In genomic region chr5:98613511-98613910, GRCm38 (mm10) we compare ENCODE assay signal across 22 mouse cellular contexts.
DNase-seq lines count a peak whose midpoint lies in the region; ATAC-seq and TF ChIP-seq lines count a peak whose summit lies in the region.
"Had no signal": no experiment of that assay in that cellular context is flagged by ENCODE, and none has a peak within 500 bp of the region (broad histone marks: within the 10 kb centered on the region; RNA-seq: fewer than 3 reads in every experiment).

No protein-coding gene starts in this region.

- no peak overlapping the region for H3K4me2 ChIP-seq in midbrain, embryonic 11.5 days
- H3K4me2 ChIP-seq: forebrain, embryonic 13.5 days; heart, embryonic 11.5 days; hindbrain, embryonic 12.5 days; hindbrain, embryonic 15.5 days had no signal

- H3K27ac ChIP-seq in left cerebral cortex, adult 2 months, result no peak overlapping the region
- no peak overlapping the region for H3K27ac ChIP-seq in midbrain, embryonic 11.5 days (ENCODE audit: low read depth, low read length)
- H3K27ac ChIP-seq: forebrain, embryonic 10.5 days; forebrain, embryonic 13.5 days; gastrocnemius, adult 2 months; hindbrain, embryonic 12.5 days; hindbrain, embryonic 15.5 days had no signal

- H3K9ac ChIP-seq in midbrain, embryonic 11.5 days (ENCODE audit: low read length), result no peak overlapping the region
- H3K9ac ChIP-seq: forebrain, embryonic 13.5 days; hindbrain, embryonic 12.5 days; hindbrain, embryonic 15.5 days had no signal

- H3K27me3 ChIP-seq in midbrain, embryonic 11.5 days (ENCODE audit: control insufficient read depth, insufficient read depth, low read length), result no peaks in the 10 kb centered on the region
- H3K27me3 ChIP-seq: forebrain, embryonic 13.5 days; hindbrain, embryonic 12.5 days; hindbrain, embryonic 15.5 days had no signal

- intact Hi-C loops in left cerebral cortex, postnatal 25 days (cut with DNase I), result no loop called here
- intact Hi-C loops in left cerebral cortex, adult 2 months (cut with DNase I), result no loop called here

- no peaks in the 10 kb centered on the region for H3K4me1 ChIP-seq in midbrain, embryonic 11.5 days (ENCODE audit: control insufficient read depth, insufficient read depth, low read length)
- H3K4me1 ChIP-seq: forebrain, embryonic 10.5 days; forebrain, embryonic 13.5 days; hindbrain, embryonic 12.5 days; hindbrain, embryonic 15.5 days had no signal

- WGBS in midbrain, embryonic 11.5 days, result 96% methylated on average over 5 of the region's 5 CpGs

- peak; percentile 4 for DNase-seq in layer of hippocampus, adult 9-10 months (ENCODE audit: low spot score)
- DNase-seq in layer of hippocampus, adult 11-12 months (ENCODE audit: low spot score), result no peak
- peak; percentile 10 to 73 for DNase-seq in left cerebral cortex, postnatal 25 days (ENCODE audit: low spot score in 2 of 2)
- DNase-seq in left cerebral cortex, adult 2 months (ENCODE audit: extremely low spot score in 1 of 2, low spot score in 2 of 2), result no peak
- peak; percentile 47 for DNase-seq in telencephalon, adult 2 months (ENCODE audit: low read depth, low spot score)
- no peak for DNase-seq in midbrain, embryonic 11.5 days (ENCODE audit: low spot score, missing footprints)
- DNase-seq: adrenal gland, adult 8-10 months; adrenal gland, postnatal 25 days; cerebellum, adult 18-20 months; cerebellum, adult 9-10 months; cerebellum, postnatal 14 days; gastrocnemius, adult 2 months; gastrocnemius, postnatal 14 days; heart, adult 11 months had no signal

- no peak for TF ChIP-seq CTCF in left cerebral cortex, adult 2 months (IDR thresholded peaks at IDR 0.05)

- H3K4me3 ChIP-seq in left cerebral cortex, adult 2 months, result no peak overlapping the region
- no peak overlapping the region for H3K4me3 ChIP-seq in midbrain, embryonic 11.5 days (ENCODE audit: low read depth, low read length)
- H3K4me3 ChIP-seq: forebrain, embryonic 10.5 days; forebrain, embryonic 13.5 days; gastrocnemius, adult 2 months; hindbrain, embryonic 12.5 days; hindbrain, embryonic 15.5 days had no signal

- ATAC-seq in midbrain, embryonic 11.5 days (ENCODE audit: low FRiP score), result no peak
- ATAC-seq: activated CD4-positive, CD25-positive, alpha-beta regulatory T cell, adult 4 months; CD4-positive, CD25-positive, alpha-beta regulatory T cell, adult 4 months; forebrain, embryonic 13.5 days; forebrain, embryonic 16.5 days had no signal

- H3K9me3 ChIP-seq in midbrain, embryonic 11.5 days (ENCODE audit: control insufficient read depth, low read length), result no peaks in the 10 kb centered on the region
- H3K9me3 ChIP-seq: forebrain, embryonic 10.5 days; forebrain, embryonic 13.5 days; hindbrain, embryonic 12.5 days; hindbrain, embryonic 15.5 days had no signal

- H3K36me3 ChIP-seq in midbrain, embryonic 11.5 days (ENCODE audit: control insufficient read depth, insufficient read depth, low read length), result no peaks in the 10 kb centered on the region
- H3K36me3 ChIP-seq: forebrain, embryonic 10.5 days; hindbrain, embryonic 12.5 days; hindbrain, embryonic 15.5 days had no signal

Comparison
In these comparisons a context has a peak if more than half of its experiments do, and no peak if none do; other contexts are left out.
1. DNase-seq: peak in layer of hippocampus, adult 9-10 months (single experiment), left cerebral cortex, postnatal 25 days (2 of 2) and telencephalon, adult 2 months (single experiment); none in layer of hippocampus, adult 11-12 months (single experiment), left cerebral cortex, adult 2 months (0 of 2) and midbrain, embryonic 11.5 days (single experiment).